Mouse (Mus musculus): ENCODE data around the gene Nwd1. TPM values are rescaled to one million over a fixed set of nuclear protein-coding genes. Genes with fewer than 3 reads are reported as not detected.
A peak's percentile ranks its signal among the peaks of the same experiment; 100 is the strongest.
"Not testable (repeated sequence)": the region's sequence is repeated elsewhere in the genome, so short reads cannot be mapped to it uniquely, and the experiment has no call there.

The Nwd1 gene
- polyA plus RNA-seq, 1 experiment from 2014 or later, result 0.05 TPM

- TF ChIP-seq CTCF (IDR thresholded peaks at IDR 0.05), result no peak
- ChIA-PET POLR2A (no interaction called here), CTCF (interaction anchor here (0.8 to 2.7 kb wide), 2 partner anchors 16 to 17 kb away, joined by 3 to 8 read pairs; no protein-coding TSS in a partner anchor)
- ATAC-seq, result no peak
- H3K27me3 ChIP-seq, result peaks cover 14% of the 10 kb centered on the region
- no peak for DNase-seq (ENCODE audit: low read depth, low spot score)
- in situ Hi-C loops (cut with MboI; ENCODE audit: low pct_unique_long_range_greater_than_20kb), result no loop called here
These were observed 18.9 kb downstream of the Nwd1 start for GRCm38 (mm10) chr8:72665405-72665804.

GRCm38 (mm10) chr8:72668925-72669324, 22.4 kb downstream of the Nwd1 start:
- H3K27me3 ChIP-seq, result peaks cover 21% of the 10 kb centered on the region
- no peak for TF ChIP-seq CTCF (IDR thresholded peaks at IDR 0.05)
- in situ Hi-C loops (cut with MboI; ENCODE audit: low pct_unique_long_range_greater_than_20kb), result no loop called here
- POLR2A ChIA-PET, result no interaction called here
- DNase-seq (ENCODE audit: low read depth, low spot score) (no peak), ATAC-seq (no peak)
- CTCF ChIA-PET, result no interaction called here

- POLR2A ChIA-PET, result no interaction called here
- no peak for ATAC-seq
- in situ Hi-C loops (cut with MboI; ENCODE audit: low pct_unique_long_range_greater_than_20kb), result no loop called here
These were observed 26.3 kb downstream of the Nwd1 start for GRCm38 (mm10) chr8:72672802-72673201.

DNA sequence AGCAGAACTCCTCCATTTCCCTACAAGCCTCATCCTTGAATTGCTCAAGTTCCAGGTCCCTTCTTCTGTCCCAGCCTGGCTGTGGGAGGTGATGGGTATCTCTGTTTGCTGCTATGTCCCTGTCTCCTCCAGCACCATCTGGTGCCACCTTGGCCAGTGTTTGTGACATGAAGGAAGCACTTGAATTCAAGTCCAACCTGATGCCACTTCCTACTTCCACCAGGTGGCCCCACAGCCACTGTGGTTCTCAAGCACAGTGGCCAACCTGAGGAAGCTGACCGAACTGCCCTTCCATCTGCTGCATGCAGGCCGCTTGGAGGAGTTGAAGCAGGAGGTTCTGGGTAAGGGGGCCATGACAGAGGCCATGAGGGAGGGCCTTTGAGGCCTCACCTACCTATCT, 27.7 kb downstream of the Nwd1 start:
- ChIA-PET POLR2A (no interaction called here), CTCF (no interaction called here)
- ATAC-seq, result no peak
- DNase-seq (ENCODE audit: low read depth, low spot score), result no peak
- no peak for TF ChIP-seq CTCF (IDR thresholded peaks at IDR 0.05)
- in situ Hi-C loops (cut with MboI; ENCODE audit: low pct_unique_long_range_greater_than_20kb), result no loop called here
- peaks cover 35% of the 10 kb centered on the region for H3K27me3 ChIP-seq

More at GRCm38 (mm10) chr8:72672802-72673201, 26.3 kb downstream of the Nwd1 start:
- H3K27me3 ChIP-seq, result peaks cover 35% of the 10 kb centered on the region
- no peak for DNase-seq (ENCODE audit: low read depth, low spot score)
- CTCF ChIA-PET, result no interaction called here
- no peak for TF ChIP-seq CTCF (IDR thresholded peaks at IDR 0.05)

DNA sequence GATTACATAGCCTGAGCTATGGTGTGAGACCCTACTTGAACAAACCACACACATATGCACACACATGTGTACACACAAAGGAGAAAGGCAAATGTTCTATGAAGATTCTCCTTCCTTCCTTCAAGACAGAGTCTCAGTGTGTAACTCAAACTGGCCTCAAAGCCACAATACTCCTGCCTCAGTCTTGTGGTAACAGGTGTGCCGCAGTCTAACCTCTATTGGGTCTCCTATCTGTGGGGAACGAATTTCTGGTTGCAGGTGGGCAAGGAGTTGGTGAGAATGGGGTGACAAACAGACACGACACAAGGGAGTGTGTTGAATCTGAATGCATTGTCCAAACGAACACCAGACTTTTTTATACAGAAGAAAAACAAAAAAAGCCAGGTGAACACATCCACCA, 29.9 kb downstream of the Nwd1 start:
- DNase-seq (ENCODE audit: low read depth, low spot score) (no peak), ATAC-seq (no peak)
- ChIA-PET CTCF (no interaction called here), POLR2A (no interaction called here)
- no peak for TF ChIP-seq CTCF (IDR thresholded peaks at IDR 0.05)
- H3K27me3 ChIP-seq, result peaks cover 22% of the 10 kb centered on the region
- in situ Hi-C loops (cut with MboI; ENCODE audit: low pct_unique_long_range_greater_than_20kb), result no loop called here

- peaks cover 22% of the 10 kb centered on the region for H3K27me3 ChIP-seq
- in situ Hi-C loops (cut with MboI; ENCODE audit: low pct_unique_long_range_greater_than_20kb); POLR2A ChIA-PET; ATAC-seq; CTCF ChIA-PET; DNase-seq (ENCODE audit: low read depth, low spot score): not testable (repeated sequence)
These were observed 30.3 kb downstream of the Nwd1 start for GRCm38 (mm10) chr8:72676844-72677243.

DNA sequence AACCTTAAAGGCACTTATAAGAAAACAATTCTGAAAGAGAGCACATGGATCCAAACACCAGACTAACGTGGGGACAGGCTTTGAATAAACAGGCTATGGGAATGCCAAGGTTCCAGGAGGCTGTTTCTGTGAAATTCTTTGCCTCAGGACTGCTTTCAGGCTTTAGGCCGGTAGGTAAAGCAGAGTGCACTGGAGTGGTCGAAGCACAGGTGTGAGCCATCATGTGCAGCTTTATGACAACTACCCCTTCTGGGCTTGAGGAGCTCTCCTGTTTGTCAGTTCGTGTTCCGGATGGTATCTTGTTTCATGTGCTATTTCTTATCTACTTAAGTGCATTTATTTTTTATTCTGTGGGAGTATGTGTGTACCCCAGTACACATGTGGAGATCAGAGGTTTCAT, 30.8 kb downstream of the Nwd1 start:
- TF ChIP-seq CTCF (IDR thresholded peaks at IDR 0.05), result no peak
- DNase-seq (ENCODE audit: low read depth, low spot score), result no peak
- in situ Hi-C loops (cut with MboI; ENCODE audit: low pct_unique_long_range_greater_than_20kb), result no loop called here
- peaks cover 22% of the 10 kb centered on the region for H3K27me3 ChIP-seq
- POLR2A ChIA-PET, result no interaction called here
- CTCF ChIA-PET, result no interaction called here
- no peak for ATAC-seq

DNA sequence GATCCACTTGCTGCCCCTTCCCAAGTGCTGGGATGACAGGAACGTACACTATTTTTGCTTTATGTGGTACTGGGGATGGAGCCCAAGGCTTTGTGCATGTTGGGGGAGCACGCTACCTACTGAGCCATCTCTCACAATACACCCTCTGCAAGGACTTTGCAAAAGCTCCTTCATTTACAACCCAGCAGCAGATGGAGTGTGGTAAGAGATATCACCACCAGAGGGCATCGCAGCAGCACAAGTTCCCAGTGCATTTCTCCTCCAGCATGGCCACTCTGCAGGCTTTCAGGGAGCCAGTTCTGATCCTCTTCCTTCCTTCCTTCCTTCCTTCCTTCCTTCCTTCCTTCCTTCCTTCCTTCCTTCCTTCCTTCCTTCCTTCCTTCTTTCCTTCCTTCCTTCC, 33.6 kb downstream of the Nwd1 start:
- ATAC-seq, result peak; percentile 63
- ChIA-PET CTCF (interaction anchor here (0.6 to 0.8 kb wide), 2 partner anchors 69 to 71 kb away, joined by 4 read pairs; no protein-coding TSS in a partner anchor), POLR2A (no interaction called here)
- no peak for DNase-seq (ENCODE audit: low read depth, low spot score)
- in situ Hi-C loops (cut with MboI; ENCODE audit: low pct_unique_long_range_greater_than_20kb), result loop anchor here (5.0 kb wide), 1 partner anchor 67 kb away; no protein-coding TSS in a partner anchor
- TF ChIP-seq CTCF (IDR thresholded peaks at IDR 0.05), result peak; percentile 84
- H3K27me3 ChIP-seq, result peaks cover 11% of the 10 kb centered on the region

DNA sequence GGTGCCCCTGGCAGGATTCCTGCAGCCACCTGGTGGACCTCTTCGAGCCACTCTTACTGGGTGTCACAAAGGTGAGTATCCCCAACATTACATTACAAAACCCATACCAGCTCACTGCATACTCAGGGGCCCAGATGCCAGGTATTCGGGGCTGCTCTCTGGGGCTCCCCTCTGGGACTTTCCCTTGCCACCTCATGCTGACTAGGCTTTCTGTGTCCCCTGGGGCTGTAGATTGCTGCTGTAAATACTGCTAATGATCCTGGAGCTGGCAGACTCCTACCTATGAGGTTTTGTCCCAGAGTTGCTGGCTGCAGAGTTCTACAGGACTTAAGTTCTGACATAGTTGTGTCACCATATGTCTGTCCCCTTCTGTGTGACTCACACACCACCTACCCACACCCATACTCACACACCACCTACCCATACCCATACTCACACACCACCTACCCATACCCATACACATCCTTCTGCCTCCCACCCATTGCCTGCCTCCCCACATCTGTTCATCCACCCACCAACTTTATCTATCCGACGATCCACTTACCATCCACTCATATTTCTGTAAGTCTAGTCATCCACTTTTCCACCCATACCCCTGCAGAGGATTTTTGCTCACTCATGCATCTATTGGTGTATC, 35.7 kb downstream of the Nwd1 start:
- ATAC-seq (no peak), DNase-seq (ENCODE audit: low read depth, low spot score) (no peak)
- no peak for TF ChIP-seq CTCF (IDR thresholded peaks at IDR 0.05)
- ChIA-PET CTCF (interaction anchor here (1.0 to 1.9 kb wide), 4 partner anchors 11 to 62 kb away, joined by 3 to 8 read pairs (median 4); no protein-coding TSS in a partner anchor), POLR2A (no interaction called here)
- in situ Hi-C loops (cut with MboI; ENCODE audit: low pct_unique_long_range_greater_than_20kb), result loop anchor here (5.0 kb wide), 1 partner anchor 65 kb away; no protein-coding TSS in a partner anchor
- H3K27me3 ChIP-seq, result no peaks in the 10 kb centered on the region

DNA sequence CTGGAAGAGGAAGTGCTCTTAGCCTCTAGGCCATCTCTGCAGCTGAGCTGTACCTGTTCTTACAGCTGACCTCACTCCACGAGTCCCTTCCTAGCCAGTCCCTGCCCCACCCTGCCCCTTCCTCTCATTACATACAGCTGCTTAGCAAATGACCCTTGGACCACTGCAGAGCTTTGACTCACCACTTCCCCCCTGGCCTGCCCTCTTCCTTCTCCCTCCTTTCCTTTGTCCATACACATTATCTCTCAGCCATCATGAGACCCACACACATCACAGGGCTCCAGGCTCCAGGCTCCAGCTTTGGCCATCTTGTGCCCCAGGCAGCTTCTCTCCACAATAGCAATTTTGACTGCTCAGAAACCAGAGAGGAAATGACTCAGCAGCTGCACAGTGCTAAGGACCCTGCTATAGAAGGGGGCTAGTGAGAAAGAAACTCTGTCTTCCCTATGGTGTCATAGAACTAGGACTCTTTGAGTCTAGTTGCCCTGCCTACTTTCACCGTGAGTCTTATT, 36.6 kb downstream of the Nwd1 start:
- DNase-seq (ENCODE audit: low read depth, low spot score) (no peak), ATAC-seq (peak; percentile 63)
- H3K27me3 ChIP-seq, result no peaks in the 10 kb centered on the region
- no peak for TF ChIP-seq CTCF (IDR thresholded peaks at IDR 0.05)
- POLR2A ChIA-PET, result no interaction called here
- in situ Hi-C loops (cut with MboI; ENCODE audit: low pct_unique_long_range_greater_than_20kb), result loop anchor here (5.0 kb wide), 1 partner anchor 64 kb away; no protein-coding TSS in a partner anchor
- CTCF ChIA-PET, result interaction anchor here (1.0 kb wide), 1 partner anchor 10 kb away, joined by 3 read pairs; no protein-coding TSS in a partner anchor

- H3K27me3 ChIP-seq; ATAC-seq; CTCF ChIA-PET; DNase-seq (ENCODE audit: low read depth, low spot score); POLR2A ChIA-PET: not testable (repeated sequence)
- in situ Hi-C loops (cut with MboI; ENCODE audit: low pct_unique_long_range_greater_than_20kb), result loop anchor here (5.0 kb wide), 1 partner anchor 64 kb away; no protein-coding TSS in a partner anchor
These were observed 37.1 kb downstream of the Nwd1 start for GRCm38 (mm10) chr8:72683572-72684099.

Data from Patski (cell line).